In genomic region chr1:153278028-153278613, GRCm38 (mm10) we compare ENCODE assay signal across 12 mouse cellular contexts. TPM values are rescaled to one million over a fixed set of nuclear protein-coding genes. Genes with fewer than 3 reads are reported as not detected.
DNase-seq lines count a peak whose midpoint lies in the region; ATAC-seq and TF ChIP-seq lines count a peak whose summit lies in the region.
"Had no signal": no experiment of that assay in that cellular context is flagged by ENCODE, and none has a peak within 500 bp of the region (broad histone marks: within the 10 kb centered on the region; RNA-seq: fewer than 3 reads in every experiment).

No protein-coding gene starts in this region.

- no peak for TF ChIP-seq EP300 in liver, embryonic 14.5 days (IDR thresholded peaks at IDR 0.05; ENCODE audit: low read depth)

- DNase-seq in kidney, postnatal 14 days, result no peak
- DNase-seq in Muller cell, postnatal 12 days (ENCODE audit: inconsistent ontology term), result peak; percentile 77
- no peak for DNase-seq in liver, embryonic 14.5 days (ENCODE audit: low read depth in 3 of 3, low spot score in 3 of 3)
- no peak for DNase-seq in left cerebral cortex, adult 9 months (ENCODE audit: low spot score in 2 of 2)
- DNase-seq in adrenal gland, adult 2 months, result no peak
- DNase-seq: adrenal gland, postnatal 36 days; cerebellum, postnatal 10 days; kidney, postnatal 36 days had no signal

- no peaks in the 10 kb centered on the region for H3K36me3 ChIP-seq in forebrain, embryonic 16.5 days (ENCODE audit: control insufficient read depth, insufficient read depth)
- H3K36me3 ChIP-seq in forebrain, embryonic 12.5 days (replicated peaks), result no peaks in the 10 kb centered on the region
- H3K36me3 ChIP-seq in kidney, embryonic 16.5 days (ENCODE audit: insufficient read depth, low read length), result no peaks in the 10 kb centered on the region
- no peaks in the 10 kb centered on the region for H3K36me3 ChIP-seq in liver, embryonic 14.5 days (replicated peaks; ENCODE audit: control insufficient read depth, insufficient read depth, low read depth)

- peak; percentile 57 for ATAC-seq in forebrain, embryonic 16.5 days
- no peak for ATAC-seq in forebrain, embryonic 12.5 days (ENCODE audit: low FRiP score)
- peak; percentile 60 for ATAC-seq in kidney, embryonic 16.5 days (ENCODE audit: low FRiP score, low TSS enrichment)
- ATAC-seq in liver, embryonic 14.5 days (ENCODE audit: insufficient read depth), result peak; percentile 61
- ATAC-seq: Patski had no signal

- no peak overlapping the region for H3K4me2 ChIP-seq in forebrain, embryonic 16.5 days (ENCODE audit: low read length)
- H3K4me2 ChIP-seq in forebrain, embryonic 12.5 days, result no peak overlapping the region
- H3K4me2 ChIP-seq in kidney, embryonic 16.5 days (replicated peaks; ENCODE audit: low read depth, low read length), result no peak overlapping the region
- no peak overlapping the region for H3K4me2 ChIP-seq in liver, embryonic 14.5 days (ENCODE audit: low read depth)

- no peak overlapping the region for H3K27ac ChIP-seq in forebrain, embryonic 16.5 days (ENCODE audit: low read length)
- no peak overlapping the region for H3K27ac ChIP-seq in forebrain, embryonic 12.5 days
- H3K27ac ChIP-seq in kidney, embryonic 16.5 days (ENCODE audit: low read length), result peak overlapping the region; percentile 76
- H3K27ac ChIP-seq in liver, embryonic 14.5 days, result no peak overlapping the region

- H3K9me3 ChIP-seq in forebrain, embryonic 16.5 days (ENCODE audit: control insufficient read depth, low read length), result no peaks in the 10 kb centered on the region
- H3K9me3 ChIP-seq in forebrain, embryonic 12.5 days, result no peaks in the 10 kb centered on the region
- no peaks in the 10 kb centered on the region for H3K9me3 ChIP-seq in kidney, embryonic 16.5 days (ENCODE audit: low read length)
- no peaks in the 10 kb centered on the region for H3K9me3 ChIP-seq in liver, embryonic 14.5 days (ENCODE audit: control insufficient read depth, low read length)

- H3K4me1 ChIP-seq in forebrain, embryonic 16.5 days (replicated peaks; ENCODE audit: control insufficient read depth, insufficient read depth, low read length), result peaks cover 6% of the 10 kb centered on the region
- H3K4me1 ChIP-seq in forebrain, embryonic 12.5 days, result peaks cover 46% of the 10 kb centered on the region
- H3K4me1 ChIP-seq in kidney, embryonic 16.5 days (ENCODE audit: insufficient read depth, low read length), result peaks cover 56% of the 10 kb centered on the region
- H3K4me1 ChIP-seq in liver, embryonic 14.5 days (replicated peaks; ENCODE audit: control insufficient read depth in 2 of 2, insufficient read depth in 2 of 2, low read length in 1 of 2), result peaks cover 13 to 38% of the 10 kb centered on the region in 2 experiments

- no peak overlapping the region for H3K9ac ChIP-seq in forebrain, embryonic 16.5 days (replicated peaks; ENCODE audit: low read depth, low read length)
- H3K9ac ChIP-seq in forebrain, embryonic 12.5 days, result no peak overlapping the region
- no peak overlapping the region for H3K9ac ChIP-seq in kidney, embryonic 16.5 days (replicated peaks; ENCODE audit: low read length)
- no peak overlapping the region for H3K9ac ChIP-seq in liver, embryonic 14.5 days (replicated peaks)

- no peak for TF ChIP-seq CTCF in liver, embryonic 14.5 days (IDR thresholded peaks at IDR 0.05; ENCODE audit: low read depth)

- no peak overlapping the region for H3K4me3 ChIP-seq in forebrain, embryonic 16.5 days (replicated peaks; ENCODE audit: low read length)
- no peak overlapping the region for H3K4me3 ChIP-seq in forebrain, embryonic 12.5 days (replicated peaks)
- H3K4me3 ChIP-seq in kidney, embryonic 16.5 days (ENCODE audit: low read length), result no peak overlapping the region
- H3K4me3 ChIP-seq in liver, embryonic 14.5 days (ENCODE audit: insufficient read depth in 1 of 2, low read depth in 2 of 2, low read length in 2 of 2), result no peak overlapping the region

- H3K27me3 ChIP-seq in forebrain, embryonic 16.5 days (replicated peaks; ENCODE audit: control insufficient read depth, insufficient read depth, low read length), result no peaks in the 10 kb centered on the region
- no peaks in the 10 kb centered on the region for H3K27me3 ChIP-seq in forebrain, embryonic 12.5 days
- no peaks in the 10 kb centered on the region for H3K27me3 ChIP-seq in kidney, embryonic 16.5 days (ENCODE audit: insufficient read depth, low read length)
- no peaks in the 10 kb centered on the region for H3K27me3 ChIP-seq in liver, embryonic 14.5 days (ENCODE audit: control insufficient read depth, insufficient read depth, low read length)
- H3K27me3 ChIP-seq: Patski had no signal

- WGBS in forebrain, embryonic 16.5 days, result 22% methylated on average over 9 of the region's 9 CpGs
- 20% methylated on average over 9 of the region's 9 CpGs for whole genome bisulfite sequencing in forebrain, embryonic 12.5 days
- WGBS in kidney, embryonic 16.5 days, result 45% methylated on average over 9 of the region's 9 CpGs
- 27% methylated on average over 9 of the region's 9 CpGs for WGBS in liver, embryonic 14.5 days (ENCODE audit: insufficient replicate concordance)

RNA-seq across cellular contexts. Expression of gene Lamc1, which starts 54.5 kb away (rescaled TPM):
- polyA plus RNA-seq in forebrain, embryonic 16.5 days (2015; fragmentation: Nextera tagmentation; extraction: Ambion mirVana), result 14.4 and 18.5 TPM in 2 replicates
- polyA plus RNA-seq in forebrain, embryonic 12.5 days (2016; fragmentation: Nextera tagmentation; extraction: Ambion mirVana), result 26.0 and 26.3 TPM in 2 replicates
- polyA plus RNA-seq in kidney, embryonic 16.5 days (2015; fragmentation: Nextera tagmentation; extraction: Ambion mirVana), result 105 and 109 TPM in 2 replicates
- polyA plus RNA-seq in liver, embryonic 14.5 days (2012; rRNA removed), result 10.0 and 10.8 TPM in 2 replicates
- 7.5 and 8.0 TPM in 2 replicates for polyA plus RNA-seq in liver, embryonic 14.5 days (2014; fragmentation: Nextera tagmentation; extraction: Ambion mirVana)
- 10 to 100 TPM; 61.1 to 76.0 TPM for total RNA-seq in adrenal gland, adult 2 months (2021)
- polyA plus RNA-seq in adrenal gland, adult 2 months (2012; rRNA removed), result 48.4 and 54.8 TPM in 2 replicates
